In genomic region chr10:42997278-42997677, GRCm38 (mm10) we compare ENCODE assay signal across 14 mouse cellular contexts.
"Had no signal": no experiment of that assay in that cellular context is flagged by ENCODE, and none has a peak within 500 bp of the region (broad histone marks: within the 10 kb centered on the region; RNA-seq: fewer than 3 reads in every experiment).

No protein-coding gene starts in this region.

- H3K9ac ChIP-seq: limb, embryonic 13.5 days; liver, embryonic 15.5 days; lung, embryonic 14.5 days; neural tube, embryonic 12.5 days had no signal

- H3K36me3 ChIP-seq: limb, embryonic 13.5 days; liver, embryonic 15.5 days; midbrain, embryonic 10.5 days; neural tube, embryonic 12.5 days had no signal

- H3K27ac ChIP-seq: kidney, postnatal 0 days; limb, embryonic 13.5 days; liver, embryonic 15.5 days; midbrain, embryonic 10.5 days; neural tube, embryonic 12.5 days; stomach, postnatal 0 days had no signal

- H3K9me3 ChIP-seq: limb, embryonic 13.5 days; liver, embryonic 15.5 days; midbrain, embryonic 10.5 days; neural tube, embryonic 12.5 days had no signal

- H3K4me3 ChIP-seq: limb, embryonic 13.5 days; liver, embryonic 15.5 days; midbrain, embryonic 10.5 days; myocyte; neural tube, embryonic 12.5 days had no signal

- DNase-seq: kidney, adult 2 months; left cerebral cortex, postnatal 4 days; lung, embryonic 14.5 days; midbrain, embryonic 14.5 days; thymus, adult 18-20 months; thymus, postnatal 25 days had no signal

- H3K27me3 ChIP-seq: neural tube, embryonic 12.5 days had no signal

- H3K4me2 ChIP-seq: limb, embryonic 13.5 days; liver, embryonic 11.5 days; liver, embryonic 15.5 days; lung, embryonic 14.5 days; neural tube, embryonic 12.5 days had no signal
